Mouse (Mus musculus): Measurements from ENCODE around the gene H2afj. TPM values are rescaled to one million over a fixed set of nuclear protein-coding genes. Genes with fewer than 3 reads are reported as not detected.

H2afj gene
- 111 TPM for polyA plus RNA-seq (2021)

DNA sequence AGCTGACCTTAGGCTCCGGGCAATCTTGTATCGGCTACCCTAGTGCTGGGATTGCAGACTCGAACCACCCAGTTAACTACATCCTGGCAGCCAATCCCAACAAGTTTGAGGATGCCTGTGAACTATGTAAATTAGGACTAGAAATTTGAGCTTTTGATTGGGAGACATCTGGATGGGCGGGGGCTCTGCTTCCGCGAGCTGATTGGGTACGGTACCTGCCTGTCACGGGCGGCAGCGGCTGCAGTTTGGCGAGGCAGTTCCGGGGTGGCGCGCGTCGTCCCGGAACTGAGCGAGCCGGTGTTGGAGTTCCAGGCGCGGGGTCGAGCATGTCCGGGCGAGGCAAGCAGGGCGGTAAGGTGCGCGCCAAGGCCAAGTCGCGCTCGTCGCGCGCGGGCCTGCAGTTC is at the start of gene H2afj:
Gene H2afj, plus strand, starts transcription at position 231 of the 404 bp plus-strand sequence.
- ChIA-PET CTCF (interaction anchor here (1.4 kb wide), 1 partner anchor 173 kb away, joined by 3 read pairs; no protein-coding TSS in a partner anchor), POLR2A (no interaction called here)
- in situ Hi-C loops (cut with MboI; ENCODE audit: low pct_unique_long_range_greater_than_20kb): loop anchor here (10.0 to 25.0 kb wide), 3 partner anchors 929 to 1883 kb away; partner anchors contain the start of genes Cdkn1b, Gprc5a and Strap
- no peaks in the 10 kb centered on the region for H3K27me3 ChIP-seq
- DNase-seq (ENCODE audit: low read depth, low spot score): peak; percentile 79
- peak; percentile 88 for ATAC-seq
- no peak for TF ChIP-seq CTCF (IDR thresholded peaks at IDR 0.05)

DNA sequence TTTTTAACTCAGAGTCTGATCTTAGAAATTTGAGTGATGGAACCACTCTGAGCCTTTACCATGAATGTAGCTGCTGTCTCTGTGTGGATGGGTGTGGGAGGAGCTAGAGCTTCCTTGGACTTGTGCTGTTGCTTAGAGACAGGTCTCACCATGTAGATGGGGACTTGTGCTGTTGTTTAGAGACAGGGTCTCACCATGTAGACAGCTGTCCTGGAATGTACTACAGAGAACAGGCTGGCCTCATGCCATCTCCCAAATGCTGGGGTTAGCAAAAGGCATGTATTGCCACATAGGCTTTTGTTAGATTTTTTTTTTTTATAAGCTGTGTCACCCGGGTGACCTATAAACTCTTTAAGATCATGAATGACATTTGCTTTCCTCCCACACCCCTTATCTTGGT is 44.1 kb upstream of the H2afj start:
- no peak for DNase-seq (ENCODE audit: low read depth, low spot score)
- TF ChIP-seq CTCF (IDR thresholded peaks at IDR 0.05): no peak
- ChIA-PET POLR2A (no interaction called here), CTCF (no interaction called here)
- ATAC-seq: no peak
- H3K27me3 ChIP-seq: peaks cover 6% of the 10 kb centered on the region
- in situ Hi-C loops (cut with MboI; ENCODE audit: low pct_unique_long_range_greater_than_20kb): no loop called here

DNA sequence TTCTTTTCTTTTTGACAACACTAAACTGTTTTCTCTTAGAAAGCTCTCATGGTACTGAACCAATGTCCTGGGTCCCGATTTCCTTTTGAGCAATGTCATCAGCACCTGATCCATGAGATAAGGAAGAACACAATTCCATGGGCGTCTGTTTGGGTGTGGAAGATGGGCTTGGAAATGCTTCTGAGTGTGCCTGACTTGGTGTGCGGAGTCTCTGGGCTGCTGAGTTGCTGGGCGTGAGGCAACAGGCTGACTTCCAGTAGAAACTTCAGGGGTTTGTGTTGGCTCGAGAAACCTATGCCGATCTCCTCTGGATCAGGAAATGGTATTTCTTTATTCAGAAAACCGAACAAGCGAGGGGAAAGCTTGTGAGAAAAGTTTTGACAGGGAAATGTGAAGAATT is 38.9 kb upstream of the H2afj start:
- ChIA-PET POLR2A (no interaction called here), CTCF (no interaction called here)
- in situ Hi-C loops (cut with MboI; ENCODE audit: low pct_unique_long_range_greater_than_20kb): no loop called here
- H3K27me3 ChIP-seq: peaks cover 3% of the 10 kb centered on the region
- ATAC-seq: no peak
- TF ChIP-seq CTCF (IDR thresholded peaks at IDR 0.05): no peak
- no peak for DNase-seq (ENCODE audit: low read depth, low spot score)

DNA sequence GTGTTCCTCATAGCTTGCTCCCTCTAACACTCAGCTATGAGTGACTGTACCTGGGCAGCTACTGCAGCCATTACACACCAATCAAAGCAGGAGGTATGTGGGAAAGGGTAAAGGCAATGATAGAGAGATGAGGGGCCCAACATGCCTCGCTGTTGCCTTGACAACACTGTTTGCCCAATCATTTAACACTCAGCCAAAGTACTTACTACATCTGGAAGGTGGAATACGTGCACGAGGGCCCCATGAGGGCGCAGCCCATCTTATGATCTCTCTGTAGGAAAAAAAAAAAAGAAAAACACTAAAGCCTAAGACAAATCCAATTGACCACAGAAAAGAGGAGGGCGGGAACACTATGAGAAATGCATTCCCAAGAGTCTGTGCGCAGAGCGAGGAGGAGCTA is 38.2 kb upstream of the H2afj start:
- ChIA-PET POLR2A (no interaction called here), CTCF (no interaction called here)
- ATAC-seq: no peak
- peaks cover 3% of the 10 kb centered on the region for H3K27me3 ChIP-seq
- in situ Hi-C loops (cut with MboI; ENCODE audit: low pct_unique_long_range_greater_than_20kb): no loop called here
- TF ChIP-seq CTCF (IDR thresholded peaks at IDR 0.05): no peak
- DNase-seq (ENCODE audit: low read depth, low spot score): no peak

DNA sequence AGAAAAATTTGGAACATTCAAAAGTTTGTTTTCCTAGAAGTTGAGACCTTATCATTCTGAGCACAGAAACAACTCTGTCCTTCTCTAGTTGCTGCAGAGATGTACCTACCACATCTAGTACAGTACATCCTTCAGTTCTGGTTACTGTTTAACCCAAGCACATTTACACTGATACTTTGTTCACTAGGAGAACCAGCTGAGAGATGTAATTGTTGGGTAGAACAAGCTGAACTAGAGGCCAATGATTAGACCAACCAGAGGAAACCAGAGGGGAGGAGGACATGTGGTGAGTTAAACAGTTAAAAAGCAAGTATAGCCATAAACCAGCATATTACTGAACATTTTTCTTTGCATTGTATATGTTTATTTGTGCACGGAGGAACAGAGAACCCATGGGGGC is 31.7 kb upstream of the H2afj start:
- no peak for TF ChIP-seq CTCF (IDR thresholded peaks at IDR 0.05)
- ChIA-PET POLR2A (no interaction called here), CTCF (interaction anchor here (0.9 kb wide), 1 partner anchor 11 kb away, joined by 4 read pairs; no protein-coding TSS in a partner anchor)
- ATAC-seq (no peak), DNase-seq (ENCODE audit: low read depth, low spot score) (no peak)
- peaks cover 14% of the 10 kb centered on the region for H3K27me3 ChIP-seq
- in situ Hi-C loops (cut with MboI; ENCODE audit: low pct_unique_long_range_greater_than_20kb): no loop called here

DNA sequence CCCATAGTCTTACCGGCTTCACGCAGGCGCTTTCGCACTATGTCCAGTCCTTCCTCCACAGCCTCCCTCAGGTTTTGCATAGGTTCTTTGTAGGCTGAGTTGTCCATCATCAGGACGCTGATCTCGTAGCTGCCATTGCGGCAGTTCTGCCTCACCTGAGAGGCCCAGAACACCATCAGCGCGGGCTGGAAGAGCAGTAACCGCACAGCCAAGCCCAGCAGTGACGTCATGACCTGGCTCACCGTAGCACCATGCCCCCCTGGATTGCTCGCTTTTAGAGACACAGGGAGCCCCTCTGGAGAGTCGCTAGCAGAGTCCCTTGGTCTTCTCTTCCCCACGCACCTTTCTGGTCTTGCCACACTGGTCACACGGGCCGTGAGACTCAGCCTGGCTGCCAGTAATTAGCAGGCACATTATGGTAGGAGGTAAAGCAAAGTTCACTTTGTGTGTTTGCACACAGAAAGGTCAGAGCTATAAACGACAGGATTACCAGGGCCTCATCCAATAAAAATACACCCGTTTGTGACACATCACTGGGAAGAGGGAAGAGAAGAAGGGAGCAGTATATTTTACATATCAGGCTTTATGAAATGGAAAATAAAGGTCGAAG is 26.6 kb upstream of the H2afj start, which contains the start of gene Gucy2c:
Gene Gucy2c, minus strand, starts transcription at position 389 of the 610 bp plus-strand sequence.
- no peak for TF ChIP-seq CTCF (IDR thresholded peaks at IDR 0.05)
- POLR2A ChIA-PET: no interaction called here

DNA sequence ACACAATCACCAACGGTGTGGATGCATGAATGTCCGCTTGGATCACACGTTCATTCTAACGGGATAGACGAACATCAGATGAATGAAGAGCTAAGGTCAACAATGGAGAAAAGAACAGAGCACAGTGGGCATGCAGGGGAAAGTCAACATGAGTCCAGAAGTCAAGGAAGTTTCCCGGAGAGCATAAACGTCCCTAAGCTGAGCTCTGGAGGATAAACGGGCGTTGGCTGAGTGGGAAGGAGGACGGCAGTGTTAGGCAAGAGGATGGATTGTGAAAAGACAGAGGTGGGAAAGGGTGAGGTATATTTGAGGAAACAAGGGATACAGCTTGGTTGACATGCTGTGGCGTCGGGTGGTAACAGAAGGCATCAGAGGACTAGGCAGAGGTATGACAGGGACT is 25.9 kb upstream of the H2afj start:
- CTCF ChIA-PET: no interaction called here
- H3K27me3 ChIP-seq: peaks cover 8% of the 10 kb centered on the region
- no peak for DNase-seq (ENCODE audit: low read depth, low spot score)
- no peak for TF ChIP-seq CTCF (IDR thresholded peaks at IDR 0.05)
- in situ Hi-C loops (cut with MboI; ENCODE audit: low pct_unique_long_range_greater_than_20kb): no loop called here
- POLR2A ChIA-PET: interaction anchor here (0.7 kb wide), 1 partner anchor 21 kb away, joined by 3 read pairs; no protein-coding TSS in a partner anchor
- no peak for ATAC-seq

More for the DNA sequence above, 26.6 kb upstream of the H2afj start, which contains the start of gene Gucy2c:
- in situ Hi-C loops (cut with MboI; ENCODE audit: low pct_unique_long_range_greater_than_20kb): no loop called here
- ATAC-seq (no peak), DNase-seq (ENCODE audit: low read depth, low spot score) (no peak)
- H3K27me3 ChIP-seq: peaks cover 8% of the 10 kb centered on the region
- CTCF ChIA-PET: no interaction called here

- no peak for TF ChIP-seq CTCF (IDR thresholded peaks at IDR 0.05)
- DNase-seq (ENCODE audit: low read depth, low spot score) (no peak), ATAC-seq (no peak)
- in situ Hi-C loops (cut with MboI; ENCODE audit: low pct_unique_long_range_greater_than_20kb): no loop called here
- ChIA-PET POLR2A (interaction anchor here (0.7 kb wide), 1 partner anchor 20 kb away, joined by 3 read pairs; no protein-coding TSS in a partner anchor), CTCF (no interaction called here)
- peaks cover 8% of the 10 kb centered on the region for H3K27me3 ChIP-seq
Measured at GRCm38 (mm10) chr6:136782761-136783160, 25.3 kb upstream of the H2afj start.

DNA sequence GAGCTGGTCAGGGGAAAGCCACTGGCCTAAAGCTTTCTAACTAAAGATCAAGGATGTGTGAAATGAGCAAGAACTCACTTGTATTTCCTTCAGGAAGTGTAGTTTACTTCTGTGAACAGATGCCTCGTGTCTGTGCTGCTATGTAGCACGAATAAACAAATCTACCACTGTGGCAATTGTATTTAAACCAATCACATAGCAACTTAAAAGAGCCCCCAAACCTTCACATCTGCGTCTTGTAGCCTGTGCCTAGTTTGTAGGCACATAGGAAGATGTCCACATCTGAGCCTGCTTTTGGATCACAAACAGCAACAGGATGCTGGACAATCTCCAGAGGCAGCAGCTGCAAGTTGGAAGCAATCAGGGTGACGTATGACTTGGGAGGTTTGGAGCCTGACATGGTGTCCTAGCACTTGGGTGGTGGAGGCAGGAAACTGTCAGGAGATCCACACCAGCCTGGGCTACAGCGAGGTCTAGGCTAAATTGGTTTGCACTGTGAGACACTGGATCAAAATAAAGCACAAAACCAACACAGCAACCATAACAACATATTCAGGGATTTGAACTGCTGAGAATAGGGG is 18.6 kb upstream of the H2afj start:
- CTCF ChIA-PET: no interaction called here
- in situ Hi-C loops (cut with MboI; ENCODE audit: low pct_unique_long_range_greater_than_20kb): no loop called here
- no peak for DNase-seq (ENCODE audit: low read depth, low spot score)
- peaks cover 6% of the 10 kb centered on the region for H3K27me3 ChIP-seq
- POLR2A ChIA-PET: no interaction called here
- no peak for TF ChIP-seq CTCF (IDR thresholded peaks at IDR 0.05)
- ATAC-seq: no peak

- DNase-seq (ENCODE audit: low read depth, low spot score) (no peak), ATAC-seq (no peak)
- H3K27me3 ChIP-seq: peaks cover 6% of the 10 kb centered on the region
- no peak for TF ChIP-seq CTCF (IDR thresholded peaks at IDR 0.05)
- ChIA-PET POLR2A (no interaction called here), CTCF (no interaction called here)
- in situ Hi-C loops (cut with MboI; ENCODE audit: low pct_unique_long_range_greater_than_20kb): no loop called here
Measured at GRCm38 (mm10) chr6:136792884-136793758, 14.9 kb upstream of the H2afj start.
